Mouse (Mus musculus) embryonic fibroblast, embryonic 13.5 days (primary cell): ENCODE measurements at regions not wholly inside any gene's neighbourhood (a gene's known extent, or its start where the extent isn't known, plus 50 kb on each side); places are given as distances from the start of the nearest gene placed in this dataset.

Source experiments
- H3K27ac ChIP-seq: 2 replicates; pipeline ENCODE4 v1.5.1; 2012; ENCODE audit warnings: low read length, control low read depth, inconsistent platforms; ENCODE audit not compliant: insufficient read depth
- H3K4me1 ChIP-seq: 2 replicates; pipeline ENCODE4 v1.6.1; 2011; ENCODE audit warnings: low read length; ENCODE audit not compliant: control insufficient read depth, insufficient read depth
- H3K4me3 ChIP-seq: 2 replicates; pipeline ENCODE4 v1.5.1; 2011; ENCODE audit warnings: mild to moderate bottlenecking, control low read depth, low read length; ENCODE audit not compliant: insufficient read depth
- CTCF ChIP-seq: IDR thresholded peaks from 2 replicates; pipeline ENCODE4 v1.5.1; 2011; ENCODE audit warnings: mild to moderate bottlenecking, control low read depth, low read length, moderate library complexity, borderline replicate concordance; ENCODE audit not compliant: insufficient read depth
- POLR2A ChIP-seq: IDR thresholded peaks from 2 replicates; pipeline ENCODE4 v1.6.1; 2011; ENCODE audit warnings: low read depth, mild to moderate bottlenecking, control low read depth, low read length, moderate library complexity

- Histone ChIP-seq H3K27ac (no peak overlapping the region), H3K4me1 (no peaks in the 10 kb centered on the region), H3K4me3 (no peak overlapping the region)
- TF ChIP-seq CTCF (no peak), POLR2A (no peak)
These were observed 123.5 kb downstream of the Zbtb18 start for GRCm38 (mm10) chr1:177565678-177566077.

GRCm38 (mm10) chr1:177568056-177568816, 126.1 kb downstream of the Zbtb18 start:
- no peak for TF ChIP-seq CTCF
- TF ChIP-seq POLR2A = no peak
- no peak overlapping the region for H3K4me3 ChIP-seq
- no peak overlapping the region for H3K27ac ChIP-seq
- H3K4me1 ChIP-seq = no peaks in the 10 kb centered on the region

- H3K4me3 ChIP-seq = no peak overlapping the region
- H3K4me1 ChIP-seq = no peaks in the 10 kb centered on the region
- TF ChIP-seq POLR2A = no peak
- no peak for TF ChIP-seq CTCF
- no peak overlapping the region for H3K27ac ChIP-seq
These were observed 127.4 kb downstream of the Zbtb18 start for GRCm38 (mm10) chr1:177569572-177569971.

GRCm38 (mm10) chr1:177573017-177573725, 131.0 kb downstream of the Zbtb18 start:
- no peak overlapping the region for H3K4me3 ChIP-seq
- H3K27ac ChIP-seq = no peak overlapping the region
- no peak for TF ChIP-seq CTCF
- no peak for TF ChIP-seq POLR2A
- no peaks in the 10 kb centered on the region for H3K4me1 ChIP-seq

GRCm38 (mm10) chr1:177573781-177574180, 131.6 kb downstream of the Zbtb18 start:
- Histone ChIP-seq H3K4me3 (no peak overlapping the region), H3K4me1 (no peaks in the 10 kb centered on the region), H3K27ac (no peak overlapping the region)
- TF ChIP-seq POLR2A (no peak), CTCF (no peak)

GRCm38 (mm10) chr1:177574312-177574711, 132.2 kb downstream of the Zbtb18 start:
- TF ChIP-seq POLR2A = no peak
- no peak for TF ChIP-seq CTCF
- H3K4me1 ChIP-seq = no peaks in the 10 kb centered on the region
- H3K4me3 ChIP-seq = no peak overlapping the region
- H3K27ac ChIP-seq = no peak overlapping the region

- Histone ChIP-seq H3K27ac (no peak overlapping the region), H3K4me1 (no peaks in the 10 kb centered on the region), H3K4me3 (no peak overlapping the region)
- TF ChIP-seq CTCF = no peak
- TF ChIP-seq POLR2A = no peak
These were observed 142.2 kb downstream of the Zbtb18 start for GRCm38 (mm10) chr1:177584302-177584886.

- TF ChIP-seq POLR2A (no peak), CTCF (no peak)
- Histone ChIP-seq H3K4me3 (no peak overlapping the region), H3K27ac (no peak overlapping the region), H3K4me1 (no peaks in the 10 kb centered on the region)
These were observed 143.2 kb downstream of the Zbtb18 start for GRCm38 (mm10) chr1:177585320-177585719.

- no peaks in the 10 kb centered on the region for H3K4me1 ChIP-seq
- no peak for TF ChIP-seq CTCF
- no peak overlapping the region for H3K27ac ChIP-seq
- H3K4me3 ChIP-seq = no peak overlapping the region
These were observed 140.6 kb upstream of the 1700016C15Rik start for GRCm38 (mm10) chr1:177589034-177589433.

- no peak overlapping the region for H3K4me3 ChIP-seq
- no peak for TF ChIP-seq POLR2A
- H3K27ac ChIP-seq = no peak overlapping the region
- H3K4me1 ChIP-seq = no peaks in the 10 kb centered on the region
These were observed 140.0 kb upstream of the 1700016C15Rik start for GRCm38 (mm10) chr1:177589656-177590055.
